Mouse (Mus musculus): ENCODE measurements around the gene Top1. TPM values are rescaled to one million over a fixed set of nuclear protein-coding genes. Genes with fewer than 3 reads are reported as not detected.
A peak's percentile ranks its signal among the peaks of the same experiment; 100 is the strongest.
"Not testable (repeated sequence)": the region's sequence is repeated elsewhere in the genome, so short reads cannot be mapped to it uniquely, and the experiment has no call there.

Top1 gene
- total RNA-seq, 4 experiments from 2014 or later = 69.6 to 84.6 (median 76.7) TPM

- DNase-seq = no peak
Observed at GRCm38 (mm10) chr2:160630872-160631597, 14.7 kb upstream of the Top1 start.

- no peak for DNase-seq
Observed at GRCm38 (mm10) chr2:160639911-160640717, 5.6 kb upstream of the Top1 start.

- DNase-seq = no peak
Observed at GRCm38 (mm10) chr2:160641176-160641575, 4.5 kb upstream of the Top1 start.

GRCm38 (mm10) chr2:160646144-160646844 lies 606 bp downstream of the Top1 start:
- peak; percentile 37 for DNase-seq

GRCm38 (mm10) chr2:160646845-160647178 lies 1.1 kb downstream of the Top1 start:
- no peak for DNase-seq

- no peak for DNase-seq
Observed at GRCm38 (mm10) chr2:160648097-160648496, 2.4 kb downstream of the Top1 start.

- no peak for DNase-seq
Observed at GRCm38 (mm10) chr2:160649072-160649471, 3.4 kb downstream of the Top1 start.

- DNase-seq = no peak
Observed at GRCm38 (mm10) chr2:160651165-160651564, 5.5 kb downstream of the Top1 start.

GRCm38 (mm10) chr2:160653218-160653617 lies 7.5 kb downstream of the Top1 start:
- no peak for DNase-seq

- no peak for DNase-seq
Observed at GRCm38 (mm10) chr2:160655561-160655960, 9.9 kb downstream of the Top1 start.

GRCm38 (mm10) chr2:160656234-160656633 lies 10.5 kb downstream of the Top1 start:
- DNase-seq = no peak

GRCm38 (mm10) chr2:160657801-160658442 lies 12.2 kb downstream of the Top1 start:
- no peak for DNase-seq

- DNase-seq = no peak
Observed at GRCm38 (mm10) chr2:160658811-160659210, 13.1 kb downstream of the Top1 start.

- DNase-seq = no peak
Observed at GRCm38 (mm10) chr2:160664421-160664820, 18.7 kb downstream of the Top1 start.

GRCm38 (mm10) chr2:160664986-160665385 lies 19.3 kb downstream of the Top1 start:
- not testable (repeated sequence) for DNase-seq

- DNase-seq = no peak
Observed at GRCm38 (mm10) chr2:160667259-160667658, 21.6 kb downstream of the Top1 start.

GRCm38 (mm10) chr2:160700271-160700670 lies 54.6 kb downstream of the Top1 start:
- peak; percentile 55 for DNase-seq

GRCm38 (mm10) chr2:160701603-160702002 lies 55.9 kb downstream of the Top1 start:
- no peak for DNase-seq

GRCm38 (mm10) chr2:160702824-160703223 lies 57.1 kb downstream of the Top1 start:
- no peak for DNase-seq

- no peak for DNase-seq
Observed at GRCm38 (mm10) chr2:160707673-160708072, 62.0 kb downstream of the Top1 start.

- no peak for DNase-seq
Observed at GRCm38 (mm10) chr2:160715463-160716030, 69.9 kb downstream of the Top1 start.

- no peak for DNase-seq
Observed at GRCm38 (mm10) chr2:160717269-160717668, 71.6 kb downstream of the Top1 start.
